Mouse (Mus musculus) thymus, adult 2 months (tissue): ENCODE data around the gene Csrnp1.

Source experiments
- CTCF ChIP-seq: fragments of 200-500 bp; IDR thresholded peaks from 2 replicates; pipeline ENCODE4 v1.5.1; 2012; ENCODE audit warnings: mild to moderate bottlenecking, control low read depth, low read length, moderate library complexity, borderline replicate concordance; ENCODE audit not compliant: control insufficient read depth, poor library complexity, insufficient read depth; ENCODE audit errors: extremely low read depth
- POLR2A ChIP-seq: fragments of 200-500 bp; IDR thresholded peaks from 2 replicates; pipeline ENCODE4 v1.6.1; 2012; ENCODE audit warnings: mild to moderate bottlenecking, low read length, control low read depth, moderate library complexity; ENCODE audit not compliant: control insufficient read depth, poor library complexity, insufficient read depth; ENCODE audit errors: extremely low read depth

GRCm38 (mm10) chr9:119978811-119979441 is 5.5 kb downstream of the Csrnp1 start:
- no peak for TF ChIP-seq CTCF
- TF ChIP-seq POLR2A = no peak
